Mouse (Mus musculus) hindbrain, embryonic 16.5 days (tissue): ENCODE data around the gene Fcrlb. TPM values are rescaled to one million over a fixed set of nuclear protein-coding genes. Genes with fewer than 3 reads are reported as not detected.

ENCODE experiments used
- ATAC-seq: fragments of 200-750 bp; cut with Nextera tagmentation; 2 replicates; pipeline ENCODE4 v1.8.0; 2017; ENCODE audit warnings: moderate TSS enrichment, moderate library complexity
- H3K27ac ChIP-seq: fragments of 300-500 bp; sonication (generic); 2 replicates; pipeline ENCODE4 v1.5.1; 2014; ENCODE audit warnings: low read depth, mild to moderate bottlenecking, control low read depth, low read length, moderate library complexity
- H3K27me3 ChIP-seq: fragments of 300-500 bp; sonication (generic); replicated peaks from 2 replicates; pipeline ENCODE4 v1.6.1; 2014; ENCODE audit warnings: low read length; ENCODE audit not compliant: control insufficient read depth, insufficient read depth
- H3K36me3 ChIP-seq: fragments of 300-500 bp; sonication (generic); 2 replicates; pipeline ENCODE4 v1.6.1; 2014; ENCODE audit warnings: mild to moderate bottlenecking, low read length, moderate library complexity, mixed read lengths; ENCODE audit not compliant: control insufficient read depth, insufficient read depth
- H3K4me1 ChIP-seq: fragments of 300-500 bp; sonication (generic); 2 replicates; pipeline ENCODE4 v1.6.1; 2014; ENCODE audit warnings: low read depth, low read length; ENCODE audit not compliant: control insufficient read depth, insufficient read depth
- H3K4me2 ChIP-seq: fragments of 300-500 bp; sonication (generic); 2 replicates; pipeline ENCODE4 v1.6.1; 2014; ENCODE audit warnings: mild to moderate bottlenecking, low read length, control low read depth, moderate library complexity
- H3K4me3 ChIP-seq: fragments of 300-500 bp; sonication (generic); 2 replicates; pipeline ENCODE4 v1.5.1; 2014; ENCODE audit warnings: mild to moderate bottlenecking, low read length, control low read depth, moderate library complexity
- H3K9ac ChIP-seq: fragments of 300-500 bp; sonication (generic); 2 replicates; pipeline ENCODE4 v1.6.1; 2014; ENCODE audit warnings: low read depth, mild to moderate bottlenecking, control low read depth, low read length, moderate library complexity
- H3K9me3 ChIP-seq: fragments of 300-500 bp; sonication (generic); 2 replicates; pipeline ENCODE4 v1.6.1; 2014; ENCODE audit warnings: mild to moderate bottlenecking, low read length, moderate library complexity; ENCODE audit not compliant: control insufficient read depth
- WGBS: fragments of 180-500 bp; shearing (Covaris S2); extraction: QIAGEN DNeasy Blood & Tissue Kit; methylation state at CpG from one replicate; pipeline ENCODE4 v1.1.7; 2014; 5-methylcytosine and 5-hydroxymethylcytosine counted together
- polyA plus RNA-seq: library from polyadenylated mRNA; unstranded; fragments of >200 nt; fragmentation: Nextera tagmentation; extraction: Ambion mirVana; gene quantifications from 2 replicates; pipeline ENCODE4 v1.2.1, GENCODE M21; 2015

The Fcrlb gene
- polyA plus RNA-seq, 1 experiment from 2014 or later: 1.1 TPM

DNA sequence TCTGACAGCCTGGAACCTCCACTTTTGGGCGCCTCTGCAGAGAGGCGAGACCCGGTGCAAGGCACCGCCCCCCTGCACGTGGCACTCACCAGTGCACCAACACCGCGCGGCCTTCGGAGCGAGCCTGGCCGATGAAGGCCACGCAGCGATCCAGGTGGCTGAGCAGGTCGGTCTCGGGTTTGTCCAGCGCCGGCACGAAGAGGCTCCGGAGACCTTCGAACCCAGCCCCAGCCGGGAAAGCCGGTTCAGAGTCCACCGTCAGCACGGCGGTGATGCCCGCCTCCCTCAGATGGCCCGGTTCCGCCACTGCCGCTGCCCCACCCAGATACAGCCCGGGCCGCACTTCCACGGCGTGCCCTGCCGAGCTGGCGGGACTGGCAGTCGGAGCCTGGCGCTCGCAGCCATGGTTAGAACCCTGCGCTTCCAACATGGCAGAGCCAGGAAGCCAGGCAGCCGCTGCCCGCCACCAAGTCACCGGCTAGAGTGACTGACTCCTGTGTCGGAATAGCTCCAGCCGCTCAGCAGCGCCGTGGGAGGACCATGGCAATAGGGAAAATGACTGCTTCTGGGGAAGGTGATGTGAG lies 27.7 kb downstream of the Fcrlb start, which contains the start of the genes Gm26620 and Dusp12:
Gene Gm26620 (plus strand): TSS at position 88 of the 584 bp plus-strand sequence.
Gene Dusp12 (minus strand): TSS at position 563 of the 584 bp plus-strand sequence.
- peaks cover 10% of the 10 kb centered on the region for H3K36me3 ChIP-seq

DNA sequence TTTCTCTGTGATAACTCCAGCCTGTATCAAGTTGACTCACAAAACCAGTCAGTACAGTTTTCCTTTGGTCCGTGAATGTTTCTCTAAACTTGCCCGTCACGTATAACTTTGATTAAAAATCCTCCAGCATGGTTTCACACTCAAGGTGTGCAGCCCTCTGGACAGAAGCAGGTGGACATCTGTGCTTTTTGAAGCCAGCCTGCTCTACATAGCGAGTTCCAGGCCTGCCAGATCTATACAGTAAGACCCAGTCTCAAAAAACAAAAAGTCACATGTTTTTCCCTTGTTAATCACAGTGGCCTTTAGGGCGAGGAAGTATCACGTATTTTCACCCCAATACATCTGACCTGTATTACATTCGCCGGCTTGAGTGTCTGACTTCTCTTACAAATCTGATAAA lies 28.4 kb downstream of the Fcrlb start:
- Histone ChIP-seq H3K9me3 (no peaks in the 10 kb centered on the region), H3K36me3 (peaks cover 13% of the 10 kb centered on the region), H3K4me3 (peak overlapping the region; percentile 86), H3K27ac (no peak overlapping the region; the same call in 1 of the 2 replicates), H3K27me3 (no peaks in the 10 kb centered on the region), H3K9ac (peak overlapping the region; percentile 96), H3K4me1 (peaks cover 12% of the 10 kb centered on the region), H3K4me2 (peak overlapping the region; percentile 73)
- WGBS: 27% methylated on average over 8 of the region's 8 CpGs
- no peak for ATAC-seq

More for the DNA sequence above, 27.7 kb downstream of the Fcrlb start, which contains the start of the genes Gm26620 and Dusp12:
- H3K9me3 ChIP-seq: no peaks in the 10 kb centered on the region
- 1% methylated on average over 45 of the region's 46 CpGs for WGBS
- H3K27me3 ChIP-seq: no peaks in the 10 kb centered on the region
- peak within 1 kb of the TSS; percentile 73 for H3K4me2 ChIP-seq
- H3K4me3 ChIP-seq: peak within 1 kb of the TSS; percentile 86
- peak; percentile 96 for ATAC-seq
- H3K4me1 ChIP-seq: peaks cover 12% of the 10 kb centered on the region
- H3K27ac ChIP-seq: peak within 1 kb of the TSS; percentile 87
- H3K9ac ChIP-seq: peak within 1 kb of the TSS; percentile 96

DNA sequence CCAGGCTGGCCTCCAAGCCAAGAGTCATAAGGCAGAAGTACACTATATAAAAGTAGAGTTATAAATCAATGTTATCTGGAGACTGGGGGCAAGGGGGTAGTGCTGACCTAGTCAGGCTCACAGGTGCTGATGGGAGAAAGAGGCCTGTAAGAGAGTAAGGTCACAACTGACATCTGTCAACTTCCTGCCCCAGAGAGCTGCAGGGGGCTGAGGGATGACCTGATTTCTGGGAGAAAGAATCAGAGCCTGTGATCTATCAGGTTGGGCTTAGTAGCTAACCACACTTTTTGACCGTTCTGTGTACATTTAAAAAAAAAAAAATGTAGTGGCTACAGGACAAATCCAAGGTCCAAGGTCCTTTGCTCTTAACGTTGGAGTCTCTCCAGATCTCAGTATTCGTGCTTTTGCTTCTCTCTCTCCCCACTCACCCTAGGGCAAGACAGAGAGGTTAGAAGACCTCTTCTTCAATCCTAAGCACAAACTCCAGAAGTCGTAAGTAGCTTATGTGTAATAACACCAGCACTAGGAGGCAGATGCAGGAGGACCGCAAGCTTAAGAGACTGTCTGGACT lies 29.7 kb downstream of the Fcrlb start:
- H3K9me3 ChIP-seq: no peaks in the 10 kb centered on the region
- H3K27me3 ChIP-seq: no peaks in the 10 kb centered on the region
- H3K27ac ChIP-seq: no peak overlapping the region
- H3K4me3 ChIP-seq: no peak overlapping the region
- WGBS: 92% methylated on average over 5 of the region's 5 CpGs
- no peak overlapping the region for H3K4me2 ChIP-seq
- H3K36me3 ChIP-seq: peaks cover 19% of the 10 kb centered on the region
- ATAC-seq: no peak
- H3K9ac ChIP-seq: no peak overlapping the region
- peaks cover 12% of the 10 kb centered on the region for H3K4me1 ChIP-seq

GRCm38 (mm10) chr1:170876906-170877305 lies 35.8 kb downstream of the Fcrlb start:
- Histone ChIP-seq H3K36me3 (peaks cover 23% of the 10 kb centered on the region), H3K9ac (no peak overlapping the region), H3K9me3 (no peaks in the 10 kb centered on the region), H3K4me2 (no peak overlapping the region), H3K27me3 (no peaks in the 10 kb centered on the region), H3K4me1 (no peaks in the 10 kb centered on the region), H3K4me3 (no peak overlapping the region), H3K27ac (no peak overlapping the region)
- whole genome bisulfite sequencing: 91% methylated on average over 5 of the region's 5 CpGs
- no peak for ATAC-seq

- H3K36me3 ChIP-seq: peaks cover 19% of the 10 kb centered on the region
- H3K27ac ChIP-seq: no peak overlapping the region
- no peak overlapping the region for H3K9ac ChIP-seq
- no peak overlapping the region for H3K4me3 ChIP-seq
- no peaks in the 10 kb centered on the region for H3K27me3 ChIP-seq
- no peaks in the 10 kb centered on the region for H3K4me1 ChIP-seq
- no peaks in the 10 kb centered on the region for H3K9me3 ChIP-seq
- 87% methylated on average over 3 of the region's 3 CpGs for WGBS
- ATAC-seq: no peak
- H3K4me2 ChIP-seq: no peak overlapping the region
Measured at GRCm38 (mm10) chr1:170875676-170876075, 37.1 kb downstream of the Fcrlb start.

GRCm38 (mm10) chr1:170871961-170872360 lies 40.8 kb downstream of the Fcrlb start:
- 0 out of 2 replicates have a peak, but pooled peaks cover 2% of the 10 kb centered on the region for H3K4me1 ChIP-seq
- H3K36me3 ChIP-seq: peaks cover 4% of the 10 kb centered on the region; the same call in 1 of the 2 replicates
- no peak overlapping the region for H3K4me2 ChIP-seq
- no peaks in the 10 kb centered on the region for H3K9me3 ChIP-seq
- 95% methylated on average over 2 of the region's 2 CpGs for WGBS
- H3K27ac ChIP-seq: no peak overlapping the region
- H3K27me3 ChIP-seq: no peaks in the 10 kb centered on the region
- no peak overlapping the region for H3K4me3 ChIP-seq
- no peak overlapping the region for H3K9ac ChIP-seq
- no peak for ATAC-seq

GRCm38 (mm10) chr1:170871402-170871801 lies 41.3 kb downstream of the Fcrlb start:
- Histone ChIP-seq H3K4me1 (peaks cover 7% of the 10 kb centered on the region; the same call in 1 of the 2 replicates), H3K27me3 (no peaks in the 10 kb centered on the region), H3K27ac (no peak overlapping the region), H3K9me3 (no peaks in the 10 kb centered on the region), H3K9ac (no peak overlapping the region), H3K36me3 (peaks cover 4% of the 10 kb centered on the region; the same call in 1 of the 2 replicates), H3K4me2 (no peak overlapping the region), H3K4me3 (no peak overlapping the region)
- WGBS: 91% methylated on average over 6 of the region's 6 CpGs
- ATAC-seq: no peak

DNA sequence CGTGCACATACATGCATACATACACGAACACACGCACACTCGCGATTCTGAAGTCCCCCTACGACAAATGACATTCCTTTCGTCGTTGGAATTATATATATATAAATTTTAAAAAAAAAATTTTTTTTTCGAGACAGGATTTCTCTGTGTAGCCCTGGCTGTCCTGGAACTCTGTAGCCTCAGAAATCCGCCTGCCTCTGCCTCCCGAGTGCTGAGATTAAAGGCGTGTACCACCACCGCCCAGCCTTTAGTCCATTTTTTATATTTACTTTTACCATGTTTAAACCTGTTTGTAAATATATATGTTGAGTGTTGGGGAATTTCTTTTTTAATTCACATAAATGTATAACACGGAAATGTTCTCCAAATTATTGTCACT lies 43.8 kb downstream of the Fcrlb start:
- Histone ChIP-seq H3K36me3 (no peaks in the 10 kb centered on the region; the same call in 1 of the 2 replicates), H3K4me2 (peak overlapping the region; percentile 75), H3K4me3 (peak overlapping the region; percentile 94), H3K27ac (no peak overlapping the region), H3K27me3 (no peaks in the 10 kb centered on the region), H3K9me3 (no peaks in the 10 kb centered on the region), H3K4me1 (peaks cover 7% of the 10 kb centered on the region; the same call in 1 of the 2 replicates), H3K9ac (peak overlapping the region; percentile 66)
- ATAC-seq: 0 out of 2 replicates have a peak, but pooled peaks have one; percentile 18
- WGBS: 18% methylated on average over 14 of the region's 14 CpGs

GRCm38 (mm10) chr1:170868107-170868904 lies 44.4 kb downstream of the Fcrlb start:
- Histone ChIP-seq H3K9ac (peak overlapping the region; percentile 66), H3K9me3 (no peaks in the 10 kb centered on the region), H3K4me2 (peak overlapping the region; percentile 75), H3K27me3 (no peaks in the 10 kb centered on the region), H3K36me3 (no peaks in the 10 kb centered on the region), H3K4me3 (peak overlapping the region; percentile 94), H3K4me1 (peaks cover 7% of the 10 kb centered on the region; the same call in 1 of the 2 replicates), H3K27ac (no peak overlapping the region)
- WGBS: under 1% methylated on average over 33 of the region's 33 CpGs
- peak; percentile 90 for ATAC-seq
